Mouse (Mus musculus): ENCODE data around the gene Kcnk4. TPM values are rescaled to one million over a fixed set of nuclear protein-coding genes. Genes with fewer than 3 reads are reported as not detected.

Kcnk4 gene
- polyA plus RNA-seq, 1 experiment from 2014 or later: 0.77 TPM

DNA sequence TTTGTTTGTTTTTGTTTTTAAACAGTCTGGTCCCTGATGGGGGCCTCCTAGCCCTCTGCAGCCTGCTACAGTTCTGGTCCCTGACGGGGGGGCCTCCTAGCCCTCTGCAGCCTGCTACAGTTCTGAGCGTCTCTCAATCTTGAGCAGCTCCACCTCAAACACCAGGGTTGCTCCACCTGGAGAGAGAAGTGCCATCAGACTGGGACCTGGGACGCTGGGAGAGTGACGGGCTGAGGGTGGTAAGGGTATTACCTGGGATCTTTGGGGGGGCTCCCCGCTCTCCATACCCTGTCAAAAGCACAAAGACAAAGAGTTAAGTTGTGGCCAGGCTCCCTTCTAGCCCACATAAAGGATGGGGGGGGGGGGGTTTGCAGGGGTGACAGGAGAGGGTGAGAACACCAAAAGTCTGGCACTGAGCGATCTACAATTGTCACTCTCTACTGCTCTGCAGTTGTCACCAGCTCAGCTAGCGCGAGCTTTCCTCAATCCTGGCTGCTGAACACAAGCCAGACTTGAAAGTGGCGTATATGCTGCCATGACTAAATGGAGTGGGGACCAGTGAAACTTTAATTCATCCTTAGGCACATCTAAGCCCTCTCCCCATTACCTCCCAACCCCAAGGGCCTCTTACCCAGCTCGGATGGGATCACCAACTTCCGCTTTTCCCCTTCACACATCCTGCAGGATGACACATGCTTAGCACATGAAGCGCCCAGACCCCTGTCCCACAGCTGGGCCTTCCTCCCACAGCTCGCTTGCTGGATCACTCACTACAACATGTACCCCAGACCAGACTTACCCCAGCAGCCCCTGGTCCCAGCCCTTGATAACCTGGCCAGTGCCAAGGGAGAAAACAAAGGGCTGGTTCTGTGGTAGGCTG lies 43.7 kb upstream of the Kcnk4 start:
- no peaks in the 10 kb centered on the region for H3K27me3 ChIP-seq (replicated peaks; ENCODE audit: control insufficient read depth, insufficient read depth, low read length)
- H3K27ac ChIP-seq (ENCODE audit: low read depth, low read length): peak overlapping the region; percentile 91; the same call in 1 of the 2 replicates
- H3K9me3 ChIP-seq (replicated peaks; ENCODE audit: control insufficient read depth, low read length): no peaks in the 10 kb centered on the region
- H3K4me2 ChIP-seq (ENCODE audit: low read length): peak overlapping the region; percentile 78
- H3K4me1 ChIP-seq (ENCODE audit: control insufficient read depth, insufficient read depth, low read length): peaks cover 26% of the 10 kb centered on the region
- ATAC-seq (no peak), DNase-seq (ENCODE audit: low spot score) (no peak)
- H3K36me3 ChIP-seq (ENCODE audit: control insufficient read depth, insufficient read depth, low read length): peaks cover 31% of the 10 kb centered on the region
- peak overlapping the region; percentile 79 for H3K9ac ChIP-seq (ENCODE audit: low read length)
- no peak overlapping the region; the same call in 1 of the 2 replicates for H3K4me3 ChIP-seq (ENCODE audit: low read depth, low read length)
- WGBS: 81% methylated on average over 13 of the region's 13 CpGs

DNA sequence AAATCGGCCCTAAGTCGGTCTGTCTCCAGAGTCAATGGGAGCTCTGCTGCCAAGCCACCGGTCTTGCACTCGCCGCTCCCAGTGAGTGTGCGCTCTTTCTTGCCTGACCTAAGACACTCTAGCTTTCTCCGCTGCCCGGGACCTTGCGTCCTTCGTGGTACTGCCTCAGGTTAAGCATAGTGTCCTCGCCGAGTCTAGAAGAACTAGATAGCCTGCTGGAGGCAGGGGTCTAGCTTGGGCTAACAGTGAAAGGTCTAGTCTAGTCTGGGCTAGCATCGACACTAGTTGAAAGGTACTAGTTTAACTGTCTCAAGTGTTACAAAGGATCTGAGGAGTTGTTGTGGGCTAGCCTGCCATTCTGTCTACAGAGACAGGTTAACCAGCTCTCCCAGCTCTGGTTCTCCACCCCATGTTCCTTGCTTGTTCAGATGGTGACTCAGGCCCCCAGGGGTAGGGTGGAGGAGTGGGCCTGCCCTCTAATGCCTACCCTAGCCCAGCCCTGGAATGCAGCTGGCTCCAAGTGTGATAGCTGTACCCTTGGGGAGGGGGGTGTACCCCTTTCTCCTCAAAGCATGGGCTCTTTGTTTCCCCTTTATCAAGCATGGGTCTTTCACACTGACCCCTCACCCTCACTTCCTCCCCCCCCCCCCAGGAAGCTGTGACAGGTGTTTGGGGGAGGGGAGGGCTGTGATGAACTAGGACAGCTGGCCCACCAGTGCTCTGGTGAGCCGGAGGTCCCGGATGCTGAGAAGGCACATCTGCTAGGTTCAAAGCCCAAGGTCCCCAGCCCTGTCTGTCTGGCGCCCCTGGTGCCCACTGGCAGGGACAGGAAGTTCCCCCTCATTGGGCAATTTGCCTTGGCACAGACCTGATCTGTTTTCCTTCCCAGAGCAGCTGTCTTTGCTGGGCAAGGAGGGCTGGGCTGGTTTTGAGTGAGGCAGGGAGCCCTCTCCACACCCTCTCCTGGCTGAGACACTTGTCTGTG lies 41.5 kb upstream of the Kcnk4 start, which contains the start of gene Plcb3:
Plcb3 (minus strand) TSS at position 934 of the 985 bp plus-strand sequence.
- Histone ChIP-seq H3K4me2 (ENCODE audit: low read length) (peak within 1 kb of the TSS; percentile 84), H3K4me3 (ENCODE audit: low read depth, low read length) (peak within 1 kb of the TSS; percentile 55), H3K9me3 (replicated peaks; ENCODE audit: control insufficient read depth, low read length) (no peaks in the 10 kb centered on the region), H3K36me3 (ENCODE audit: control insufficient read depth, insufficient read depth, low read length) (peaks cover 25% of the 10 kb centered on the region), H3K27ac (ENCODE audit: low read depth, low read length) (peak within 1 kb of the TSS; percentile 97), H3K27me3 (replicated peaks; ENCODE audit: control insufficient read depth, insufficient read depth, low read length) (no peaks in the 10 kb centered on the region), H3K4me1 (ENCODE audit: control insufficient read depth, insufficient read depth, low read length) (peaks cover 23% of the 10 kb centered on the region), H3K9ac (ENCODE audit: low read length) (peak within 1 kb of the TSS; percentile 78)
- peak; percentile 92 for DNase-seq (ENCODE audit: low spot score)
- WGBS: under 1% methylated on average over 16 of the region's 16 CpGs
- ATAC-seq: peak; percentile 4; the same call in 1 of the 2 replicates

DNA sequence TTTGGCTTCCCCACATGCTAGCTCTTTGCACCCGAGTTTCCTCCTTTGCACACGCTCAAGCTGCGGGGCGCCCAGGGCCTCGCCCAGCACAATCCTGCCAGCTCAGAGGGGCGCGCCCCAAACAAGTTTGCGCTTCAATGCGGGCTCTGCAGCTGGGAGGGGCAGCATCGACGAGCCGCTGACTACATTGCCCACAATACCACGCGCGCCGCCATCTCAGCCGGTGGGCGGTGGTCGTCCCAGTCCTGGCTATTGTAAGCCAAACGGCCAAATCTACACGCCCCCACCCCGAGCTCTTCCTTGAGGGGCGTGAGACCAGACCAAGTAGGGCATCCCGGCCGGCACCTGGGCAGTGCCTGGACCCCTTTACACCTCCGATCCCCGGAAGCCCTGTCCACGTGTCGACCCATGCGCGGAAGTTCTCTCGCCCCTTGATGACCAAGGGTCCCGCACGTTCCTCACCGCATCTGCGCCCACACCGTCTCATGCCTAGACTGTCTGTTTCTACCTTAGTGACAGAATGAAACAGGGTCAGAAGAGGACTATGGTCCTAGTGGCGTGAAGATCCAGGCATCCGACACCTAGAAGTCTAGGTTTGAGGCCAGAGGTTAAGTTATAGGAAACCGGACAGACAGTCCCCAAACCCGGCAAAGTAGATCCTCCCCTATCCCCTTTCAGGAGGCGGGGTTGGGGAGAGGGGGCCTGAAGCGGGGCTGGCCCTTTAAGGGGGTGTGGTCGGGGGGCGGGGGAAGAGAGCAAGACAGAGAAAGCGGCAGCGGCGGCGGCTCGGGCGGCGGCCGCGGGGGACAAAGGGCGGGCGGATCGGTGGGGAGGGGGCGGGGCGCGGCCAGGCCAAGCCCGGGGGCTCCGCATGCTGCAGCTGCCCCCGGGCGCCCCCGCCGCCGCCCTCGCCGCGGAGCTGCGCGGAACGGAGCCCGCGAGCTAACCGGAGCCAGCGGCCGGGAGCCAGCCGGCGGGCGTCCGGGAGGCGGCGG lies 40.2 kb upstream of the Kcnk4 start, which contains the start of gene Ppp1r14b:
Ppp1r14b (plus strand) TSS at position 758 of the 995 bp plus-strand sequence.
- H3K4me1 ChIP-seq (ENCODE audit: control insufficient read depth, insufficient read depth, low read length): peaks cover 32% of the 10 kb centered on the region
- WGBS: under 1% methylated on average over 66 of the region's 84 CpGs
- peak; percentile 71 for ATAC-seq
- H3K4me2 ChIP-seq (ENCODE audit: low read length): peak within 1 kb of the TSS; percentile 84
- peaks cover 25% of the 10 kb centered on the region for H3K36me3 ChIP-seq (ENCODE audit: control insufficient read depth, insufficient read depth, low read length)
- H3K4me3 ChIP-seq (ENCODE audit: low read depth, low read length): peak within 1 kb of the TSS; percentile 55
- peak within 1 kb of the TSS; percentile 97 for H3K27ac ChIP-seq (ENCODE audit: low read depth, low read length)
- DNase-seq (ENCODE audit: low spot score): peak; percentile 93
- no peaks in the 10 kb centered on the region for H3K27me3 ChIP-seq (replicated peaks; ENCODE audit: control insufficient read depth, insufficient read depth, low read length)
- no peaks in the 10 kb centered on the region for H3K9me3 ChIP-seq (replicated peaks; ENCODE audit: control insufficient read depth, low read length)
- H3K9ac ChIP-seq (ENCODE audit: low read length): peak within 1 kb of the TSS; percentile 78

DNA sequence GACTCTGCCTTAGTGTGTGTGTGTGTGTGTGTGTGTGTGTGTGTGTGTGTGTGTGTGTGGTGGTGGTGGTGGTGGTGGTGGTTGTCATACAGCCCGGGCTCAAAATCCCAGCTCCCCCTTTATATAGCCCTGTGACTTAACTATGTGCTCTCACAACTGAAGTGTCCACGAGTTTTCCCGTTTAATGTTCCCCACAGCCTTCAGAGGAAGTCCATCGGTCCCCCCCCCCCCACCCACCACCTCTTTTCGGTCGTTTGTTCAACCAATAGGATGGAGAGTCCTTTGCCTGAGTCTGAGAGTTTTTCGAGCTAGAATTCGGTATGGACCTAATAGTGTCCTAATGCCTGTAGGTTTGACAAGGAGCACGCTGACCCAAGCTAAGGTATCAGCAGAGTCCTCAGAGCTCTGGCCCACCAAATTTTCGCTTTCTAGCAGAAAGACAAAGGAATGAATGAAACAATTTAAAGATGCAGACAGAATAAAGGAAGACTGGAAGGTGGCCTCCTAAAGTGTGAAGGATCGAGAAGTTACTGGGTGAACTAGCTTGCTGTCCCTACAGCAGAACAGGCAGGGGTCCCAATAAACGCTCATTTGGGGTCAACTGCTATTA lies 39.4 kb upstream of the Kcnk4 start:
- H3K9ac ChIP-seq (ENCODE audit: low read length): peak overlapping the region; percentile 78
- no peak overlapping the region for H3K27ac ChIP-seq (ENCODE audit: low read depth, low read length)
- peak overlapping the region; percentile 84 for H3K4me2 ChIP-seq (ENCODE audit: low read length)
- WGBS: 42% methylated on average over 12 of the region's 12 CpGs
- H3K4me3 ChIP-seq (ENCODE audit: low read depth, low read length): peak overlapping the region; percentile 55
- no peaks in the 10 kb centered on the region for H3K27me3 ChIP-seq (replicated peaks; ENCODE audit: control insufficient read depth, insufficient read depth, low read length)
- ATAC-seq: no peak
- DNase-seq (ENCODE audit: low spot score): no peak
- peaks cover 24% of the 10 kb centered on the region for H3K4me1 ChIP-seq (ENCODE audit: control insufficient read depth, insufficient read depth, low read length)
- no peaks in the 10 kb centered on the region for H3K9me3 ChIP-seq (replicated peaks; ENCODE audit: control insufficient read depth, low read length)
- peaks cover 20% of the 10 kb centered on the region for H3K36me3 ChIP-seq (ENCODE audit: control insufficient read depth, insufficient read depth, low read length)

DNA sequence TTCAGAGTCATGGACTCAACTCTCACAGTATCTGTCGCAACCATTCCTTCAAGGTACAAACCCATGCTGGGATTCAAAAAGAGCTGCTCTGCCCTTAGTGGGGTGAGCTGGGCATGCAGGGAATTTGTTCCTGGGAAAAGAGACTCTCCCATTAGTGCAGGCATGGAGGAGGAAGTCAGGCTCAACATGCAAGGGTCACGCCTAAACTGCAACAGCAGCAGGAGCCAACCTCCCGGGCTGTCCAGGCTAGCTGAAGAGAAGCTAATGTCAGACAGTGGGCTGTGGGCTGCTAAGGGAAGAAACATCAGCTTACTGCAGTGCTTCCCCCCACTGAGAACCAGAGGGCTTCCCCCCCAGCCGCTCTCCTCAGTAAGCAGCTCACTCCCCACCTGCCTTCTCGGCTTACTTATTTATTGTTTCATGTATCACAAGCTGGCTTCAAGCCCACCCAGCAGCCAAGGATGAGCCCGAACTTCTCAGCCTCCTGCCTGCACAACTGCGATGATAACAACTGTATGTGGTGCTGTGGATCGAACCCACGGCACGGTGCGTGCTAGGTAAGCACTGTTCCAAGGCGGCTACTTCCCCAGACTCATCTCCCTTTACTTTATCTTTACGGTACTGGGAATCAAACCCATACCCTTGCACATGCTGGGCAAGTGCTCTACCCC lies 38.1 kb upstream of the Kcnk4 start:
- Histone ChIP-seq H3K36me3 (ENCODE audit: control insufficient read depth, insufficient read depth, low read length) (peaks cover 7% of the 10 kb centered on the region), H3K27me3 (replicated peaks; ENCODE audit: control insufficient read depth, insufficient read depth, low read length) (no peaks in the 10 kb centered on the region), H3K4me1 (ENCODE audit: control insufficient read depth, insufficient read depth, low read length) (peaks cover 19% of the 10 kb centered on the region), H3K9ac (ENCODE audit: low read length) (no peak overlapping the region), H3K27ac (ENCODE audit: low read depth, low read length) (no peak overlapping the region), H3K4me2 (ENCODE audit: low read length) (no peak overlapping the region), H3K4me3 (ENCODE audit: low read depth, low read length) (no peak overlapping the region), H3K9me3 (replicated peaks; ENCODE audit: control insufficient read depth, low read length) (no peaks in the 10 kb centered on the region)
- WGBS: 83% methylated on average over 13 of the region's 13 CpGs
- DNase-seq (ENCODE audit: low spot score): no peak
- ATAC-seq: no peak

DNA sequence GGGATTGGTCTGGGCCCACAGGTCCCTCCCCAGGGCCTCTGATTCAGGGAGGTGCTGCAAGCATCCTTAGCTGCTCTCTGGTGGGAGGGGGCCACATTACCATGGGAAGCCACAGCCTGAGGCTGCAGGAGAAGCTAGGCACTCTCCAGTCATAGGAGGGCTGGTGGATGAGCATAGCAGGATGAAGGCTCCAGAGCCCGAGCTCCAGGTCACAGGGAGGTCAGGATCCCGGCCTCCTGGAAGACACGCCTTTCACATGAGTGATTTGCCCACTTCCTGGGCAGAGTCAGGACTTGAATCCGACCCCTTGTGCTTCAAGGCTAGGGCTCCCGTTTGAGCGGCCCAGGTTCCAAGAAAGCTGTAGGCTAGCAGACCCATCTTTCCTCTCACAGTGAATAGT lies 37.3 kb upstream of the Kcnk4 start:
- no peak overlapping the region for H3K4me2 ChIP-seq (ENCODE audit: low read length)
- peak overlapping the region; percentile 13; the same call in 1 of the 2 replicates for H3K9ac ChIP-seq (ENCODE audit: low read length)
- ATAC-seq (no peak), DNase-seq (ENCODE audit: low spot score) (no peak)
- WGBS: 52% methylated on average over 6 of the region's 6 CpGs
- H3K4me1 ChIP-seq (ENCODE audit: control insufficient read depth, insufficient read depth, low read length): peaks cover 17% of the 10 kb centered on the region
- H3K4me3 ChIP-seq (ENCODE audit: low read depth, low read length): no peak overlapping the region
- H3K9me3 ChIP-seq (replicated peaks; ENCODE audit: control insufficient read depth, low read length): no peaks in the 10 kb centered on the region
- H3K27ac ChIP-seq (ENCODE audit: low read depth, low read length): no peak overlapping the region
- H3K36me3 ChIP-seq (ENCODE audit: control insufficient read depth, insufficient read depth, low read length): 0 out of 2 replicates have a peak, but pooled peaks cover 2% of the 10 kb centered on the region
- H3K27me3 ChIP-seq (replicated peaks; ENCODE audit: control insufficient read depth, insufficient read depth, low read length): no peaks in the 10 kb centered on the region

DNA sequence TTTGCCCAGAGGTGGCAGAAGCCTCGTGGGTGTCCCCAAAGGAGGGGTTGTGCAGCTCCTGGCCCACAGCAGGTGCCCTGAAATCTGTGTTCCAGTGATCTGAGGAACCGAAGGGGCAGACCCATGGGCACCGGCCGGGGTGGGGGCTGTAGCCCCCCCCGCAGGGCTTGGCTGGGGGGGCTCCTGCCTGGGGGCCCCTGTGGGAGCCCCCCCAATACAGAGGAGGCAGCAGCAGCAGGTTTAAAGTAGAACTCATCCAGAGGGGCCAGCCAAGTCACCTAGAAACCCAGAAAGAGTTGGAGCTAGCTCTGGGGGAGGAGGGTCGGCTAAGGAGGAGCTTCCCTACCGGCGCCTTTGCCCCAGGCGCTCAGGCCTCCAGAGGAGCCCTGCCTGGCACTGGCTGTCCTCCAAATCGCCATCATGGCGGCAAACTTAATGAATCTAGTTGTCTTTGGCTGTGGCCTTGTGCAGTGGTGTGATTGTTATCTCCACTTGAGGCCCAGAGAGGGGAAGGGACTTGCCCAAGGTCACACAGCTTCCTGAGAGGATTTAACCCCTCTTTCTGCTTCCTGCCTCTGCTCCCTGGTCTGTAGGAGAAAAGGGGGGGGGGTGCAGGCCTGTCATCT lies 36.3 kb upstream of the Kcnk4 start:
- H3K4me1 ChIP-seq (ENCODE audit: control insufficient read depth, insufficient read depth, low read length): peaks cover 10% of the 10 kb centered on the region
- WGBS: 14% methylated on average over 11 of the region's 11 CpGs
- H3K9ac ChIP-seq (ENCODE audit: low read length): 0 out of 2 replicates have a peak overlapping the region, but pooled peaks have one; percentile 51
- peak overlapping the region; percentile 8; the same call in 1 of the 2 replicates for H3K4me3 ChIP-seq (ENCODE audit: low read depth, low read length)
- H3K9me3 ChIP-seq (replicated peaks; ENCODE audit: control insufficient read depth, low read length): no peaks in the 10 kb centered on the region
- no peaks in the 10 kb centered on the region for H3K27me3 ChIP-seq (replicated peaks; ENCODE audit: control insufficient read depth, insufficient read depth, low read length)
- H3K4me2 ChIP-seq (ENCODE audit: low read length): peak overlapping the region; percentile 46
- DNase-seq (ENCODE audit: low spot score) (no peak), ATAC-seq (no peak)
- no peak overlapping the region for H3K27ac ChIP-seq (ENCODE audit: low read depth, low read length)
- H3K36me3 ChIP-seq (ENCODE audit: control insufficient read depth, insufficient read depth, low read length): no peaks in the 10 kb centered on the region

Data from forebrain, embryonic 14.5 days (tissue).